Mouse (Mus musculus): Measurements from ENCODE around the gene Hspa2.

GRCm38 (mm10) chr12:76405183-76405970 lies 1.4 kb downstream of the Hspa2 start:
- TF ChIP-seq CTCF (IDR thresholded peaks at IDR 0.05; ENCODE audit: low read depth, low read length) (peak; percentile 18; the same call in 1 of the 2 replicates), POLR2A (IDR thresholded peaks at IDR 0.05; ENCODE audit: extremely low read depth, insufficient read depth, low read length) (no peak)

Data from liver, adult 2 months (tissue).